Mouse (Mus musculus): ENCODE results near the gene Sptbn1. TPM values are rescaled to one million over a fixed set of nuclear protein-coding genes. Genes with fewer than 3 reads are reported as not detected.

Sptbn1 gene
- polyA plus RNA-seq, 1 experiment from 2014 or later, result 83.7 TPM

DNA sequence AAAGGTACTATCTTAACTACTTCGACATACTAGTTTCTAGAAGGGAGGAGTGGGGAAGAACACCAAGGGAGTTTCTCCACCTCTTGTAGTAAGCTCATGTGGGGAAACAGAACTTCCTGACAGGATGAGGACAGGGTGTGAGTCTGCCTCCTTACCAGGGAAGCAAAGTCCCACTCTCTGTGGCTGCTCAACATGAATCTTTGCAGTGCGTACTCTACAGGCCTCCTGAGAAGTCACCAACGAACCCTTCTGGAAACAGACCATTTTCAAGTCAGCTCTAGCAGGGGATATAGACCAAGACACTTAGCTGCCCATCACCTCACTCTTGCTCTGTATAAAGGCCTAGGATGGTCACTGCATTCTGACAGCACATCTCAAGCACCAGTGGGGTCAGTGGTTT, 36.6 kb downstream of the Sptbn1 start:
- Histone ChIP-seq H3K4me2 (replicated peaks) (no peak overlapping the region), H3K9me3 (no peaks in the 10 kb centered on the region), H3K4me1 (peaks cover 7% of the 10 kb centered on the region; the same call in 1 of the 2 replicates), H3K27me3 (no peaks in the 10 kb centered on the region), H3K9ac (no peak overlapping the region), H3K4me3 (no peak overlapping the region), H3K27ac (peak overlapping the region; percentile 41; the same call in 1 of the 2 replicates), H3K36me3 (peaks cover 5% of the 10 kb centered on the region; the same call in 1 of the 2 replicates)
- no peak for ATAC-seq (ENCODE audit: insufficient number of reproducible peaks, insufficient read depth, low FRiP score, low TSS enrichment)
- 82% methylated on average over 3 of the region's 3 CpGs for WGBS

DNA sequence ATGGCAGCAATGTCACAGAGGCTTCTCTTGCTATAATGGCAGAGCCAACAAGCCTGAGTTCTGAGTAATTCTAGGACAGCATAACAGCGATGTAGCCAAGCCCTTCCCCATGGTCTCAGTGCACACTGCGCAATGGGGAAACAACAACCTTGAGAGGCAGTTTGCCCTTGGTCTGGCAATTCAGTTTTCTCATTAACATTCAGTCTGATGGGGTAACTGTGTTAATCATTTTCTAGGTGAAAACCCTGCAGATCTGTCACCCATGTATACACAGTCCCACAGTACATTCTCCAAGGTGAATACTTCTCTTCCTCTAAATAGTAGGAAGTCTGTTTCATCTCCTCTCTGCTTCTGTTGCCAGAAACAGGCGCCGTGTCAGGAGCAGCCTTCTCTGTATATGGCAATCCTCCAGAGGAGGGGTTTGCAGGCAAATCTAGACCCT, 37.6 kb downstream of the Sptbn1 start:
- no peak overlapping the region for H3K4me2 ChIP-seq (replicated peaks)
- H3K27ac ChIP-seq, result no peak overlapping the region
- peaks cover 2% of the 10 kb centered on the region; the same call in 1 of the 2 replicates for H3K36me3 ChIP-seq
- H3K4me1 ChIP-seq, result peaks cover 7% of the 10 kb centered on the region; the same call in 1 of the 2 replicates
- H3K27me3 ChIP-seq, result no peaks in the 10 kb centered on the region
- H3K9ac ChIP-seq, result no peak overlapping the region
- no peaks in the 10 kb centered on the region for H3K9me3 ChIP-seq
- H3K4me3 ChIP-seq, result no peak overlapping the region
- no peak for ATAC-seq (ENCODE audit: insufficient number of reproducible peaks, insufficient read depth, low FRiP score, low TSS enrichment)
- 87% methylated on average over 4 of the region's 4 CpGs for WGBS

DNA sequence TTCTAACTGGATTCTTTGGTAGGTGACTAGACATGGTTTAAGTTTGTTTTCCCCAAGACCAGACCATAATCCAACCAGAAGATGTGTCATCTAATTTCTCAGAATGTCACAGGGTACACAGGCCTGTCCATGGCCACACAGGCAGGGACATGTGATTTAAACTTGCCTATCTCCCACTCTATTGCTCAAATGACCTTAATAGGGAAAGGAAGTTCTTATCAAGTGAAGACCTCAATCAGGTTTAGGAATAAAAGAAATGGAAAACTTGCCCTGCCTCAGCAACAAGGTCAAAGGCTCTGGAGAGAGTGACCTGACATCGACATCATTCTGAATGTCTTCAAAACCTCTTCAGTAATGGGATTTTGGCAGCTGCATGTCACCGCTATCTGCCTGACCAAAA, 41.2 kb downstream of the Sptbn1 start:
- no peak overlapping the region for H3K9ac ChIP-seq
- peaks cover 4% of the 10 kb centered on the region; the same call in 1 of the 2 replicates for H3K4me1 ChIP-seq
- 84% methylated on average over 2 of the region's 2 CpGs for WGBS
- H3K27ac ChIP-seq, result no peak overlapping the region
- no peaks in the 10 kb centered on the region for H3K9me3 ChIP-seq
- H3K27me3 ChIP-seq, result no peaks in the 10 kb centered on the region
- no peaks in the 10 kb centered on the region for H3K36me3 ChIP-seq
- H3K4me3 ChIP-seq, result no peak overlapping the region
- ATAC-seq (ENCODE audit: insufficient number of reproducible peaks, insufficient read depth, low FRiP score, low TSS enrichment), result no peak
- no peak overlapping the region for H3K4me2 ChIP-seq (replicated peaks)

DNA sequence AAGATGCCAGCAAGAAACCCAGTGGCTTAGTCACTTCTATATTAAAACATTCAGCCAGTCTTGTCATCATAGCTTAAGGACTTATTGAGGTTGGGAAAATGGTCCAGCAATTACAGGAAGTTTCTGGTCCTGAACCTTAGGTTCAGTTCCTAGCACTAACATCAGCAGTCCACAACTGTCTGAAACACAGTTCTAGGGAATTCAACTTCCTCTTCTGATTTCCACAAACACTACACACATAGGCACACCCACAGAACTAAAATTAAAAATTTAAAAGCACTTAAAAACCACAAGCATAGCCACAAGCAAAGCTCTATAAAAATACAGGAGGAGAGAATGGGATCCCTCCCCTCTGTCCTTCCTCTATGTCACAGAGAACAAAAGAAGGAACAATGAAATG, 43.4 kb downstream of the Sptbn1 start:
- Histone ChIP-seq H3K9ac (no peak overlapping the region), H3K27ac (no peak overlapping the region), H3K4me2 (replicated peaks) (no peak overlapping the region), H3K4me1 (no peaks in the 10 kb centered on the region), H3K27me3 (no peaks in the 10 kb centered on the region), H3K4me3 (no peak overlapping the region), H3K36me3 (no peaks in the 10 kb centered on the region), H3K9me3 (no peaks in the 10 kb centered on the region)
- ATAC-seq (ENCODE audit: insufficient number of reproducible peaks, insufficient read depth, low FRiP score, low TSS enrichment), result no peak

DNA sequence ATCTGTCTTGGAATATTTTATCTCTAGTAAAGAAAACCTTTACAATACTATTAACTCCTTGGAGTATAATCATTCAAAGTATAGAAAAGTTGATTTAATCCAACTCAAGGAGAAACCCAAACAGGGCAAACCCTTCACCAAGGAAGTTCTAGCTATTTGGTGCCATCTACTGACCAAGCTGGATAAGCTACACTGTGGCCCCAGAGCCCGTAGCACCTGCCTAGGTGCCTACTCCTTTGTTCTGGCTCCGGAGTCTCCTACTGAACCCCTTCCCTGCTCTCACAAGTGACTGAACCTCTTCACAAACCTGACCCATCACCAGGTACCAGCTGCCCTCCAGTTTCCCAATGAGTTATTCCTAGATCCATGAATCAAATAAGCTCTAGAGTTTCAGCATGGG, 45.3 kb downstream of the Sptbn1 start:
- no peak overlapping the region for H3K9ac ChIP-seq
- WGBS, result 33% methylated on average over 2 of the region's 2 CpGs
- no peaks in the 10 kb centered on the region; the same call in 1 of the 2 replicates for H3K36me3 ChIP-seq
- H3K4me1 ChIP-seq, result no peaks in the 10 kb centered on the region
- no peak overlapping the region for H3K27ac ChIP-seq
- no peak overlapping the region for H3K4me3 ChIP-seq
- no peak overlapping the region for H3K4me2 ChIP-seq (replicated peaks)
- H3K27me3 ChIP-seq, result no peaks in the 10 kb centered on the region
- 0 out of 2 replicates have a peak, but pooled peaks have one; percentile 41 for ATAC-seq (ENCODE audit: insufficient number of reproducible peaks, insufficient read depth, low FRiP score, low TSS enrichment)
- no peaks in the 10 kb centered on the region for H3K9me3 ChIP-seq

DNA sequence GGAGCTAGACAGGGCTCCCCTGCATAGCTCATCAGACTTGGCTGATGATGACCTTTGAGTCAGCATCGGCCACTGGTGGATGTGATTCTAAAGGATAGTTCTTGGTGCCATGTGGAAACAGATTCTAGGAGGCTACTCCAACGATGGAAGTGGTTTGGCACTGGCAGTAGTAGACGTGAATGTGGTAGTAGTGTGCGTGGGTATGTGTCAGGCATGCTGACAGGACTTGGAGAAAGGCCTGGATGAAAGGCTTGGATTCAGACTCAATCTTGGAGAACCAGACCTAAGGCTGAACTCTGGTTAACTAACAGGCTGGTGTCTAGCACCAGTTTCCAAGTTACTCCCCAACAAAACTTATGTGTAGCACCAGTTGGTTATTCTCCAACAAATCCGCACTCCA, 46.9 kb downstream of the Sptbn1 start:
- ATAC-seq (ENCODE audit: insufficient number of reproducible peaks, insufficient read depth, low FRiP score, low TSS enrichment), result no peak
- H3K9me3 ChIP-seq, result no peaks in the 10 kb centered on the region
- H3K4me1 ChIP-seq, result no peaks in the 10 kb centered on the region
- no peak overlapping the region for H3K9ac ChIP-seq
- no peaks in the 10 kb centered on the region for H3K27me3 ChIP-seq
- no peak overlapping the region for H3K4me3 ChIP-seq
- no peak overlapping the region for H3K4me2 ChIP-seq (replicated peaks)
- H3K36me3 ChIP-seq, result no peaks in the 10 kb centered on the region; the same call in 1 of the 2 replicates
- 87% methylated on average over 5 of the region's 5 CpGs for WGBS
- H3K27ac ChIP-seq, result no peak overlapping the region

DNA sequence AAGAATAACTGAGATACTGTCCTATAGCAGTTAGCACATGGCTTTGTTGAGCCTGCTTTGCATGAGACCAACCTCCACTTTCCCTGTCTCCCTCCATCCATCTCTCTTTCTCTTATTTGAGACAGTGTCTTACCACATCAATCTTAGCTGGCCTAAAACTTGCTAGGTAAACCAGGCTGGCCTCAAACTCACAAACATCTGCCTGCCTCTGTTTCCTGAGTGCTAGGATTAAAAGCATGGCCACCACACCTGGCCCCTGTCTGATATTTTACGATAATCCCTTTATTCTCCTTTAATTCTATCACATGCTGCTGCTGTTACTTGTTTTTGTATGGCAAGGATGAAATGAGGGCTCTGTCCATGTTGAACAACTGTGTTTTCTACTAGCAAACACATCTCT, 49.6 kb downstream of the Sptbn1 start:
- Histone ChIP-seq H3K4me3 (no peak overlapping the region), H3K4me1 (no peaks in the 10 kb centered on the region), H3K36me3 (no peaks in the 10 kb centered on the region; the same call in 1 of the 2 replicates), H3K4me2 (replicated peaks) (no peak overlapping the region), H3K9me3 (no peaks in the 10 kb centered on the region), H3K27ac (no peak overlapping the region), H3K9ac (no peak overlapping the region), H3K27me3 (no peaks in the 10 kb centered on the region)
- no peak for ATAC-seq (ENCODE audit: insufficient number of reproducible peaks, insufficient read depth, low FRiP score, low TSS enrichment)
- WGBS, result 90% methylated on average over 1 of the region's 1 CpGs

DNA sequence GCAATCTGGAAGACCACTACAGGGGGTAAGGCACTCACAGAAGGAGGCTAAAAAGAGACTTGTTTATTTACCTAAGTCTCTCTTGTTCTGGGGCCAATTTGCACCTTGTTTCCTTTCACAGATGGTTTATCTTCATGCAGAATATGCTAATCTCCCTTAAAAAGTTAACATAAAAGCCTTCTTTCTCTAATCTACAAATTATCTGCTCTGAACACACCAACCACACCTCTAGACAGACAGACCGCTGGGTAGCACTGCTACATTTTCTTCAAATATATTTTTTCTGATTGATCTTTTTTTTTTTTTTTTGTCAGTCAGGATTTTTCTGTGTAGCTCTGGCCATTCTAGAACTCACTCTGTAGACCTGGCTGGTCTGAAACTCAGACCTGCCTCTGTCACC, 50.5 kb downstream of the Sptbn1 start:
- WGBS, result 52% methylated on average over 1 of the region's 1 CpGs
- H3K27me3 ChIP-seq, result no peaks in the 10 kb centered on the region

DNA sequence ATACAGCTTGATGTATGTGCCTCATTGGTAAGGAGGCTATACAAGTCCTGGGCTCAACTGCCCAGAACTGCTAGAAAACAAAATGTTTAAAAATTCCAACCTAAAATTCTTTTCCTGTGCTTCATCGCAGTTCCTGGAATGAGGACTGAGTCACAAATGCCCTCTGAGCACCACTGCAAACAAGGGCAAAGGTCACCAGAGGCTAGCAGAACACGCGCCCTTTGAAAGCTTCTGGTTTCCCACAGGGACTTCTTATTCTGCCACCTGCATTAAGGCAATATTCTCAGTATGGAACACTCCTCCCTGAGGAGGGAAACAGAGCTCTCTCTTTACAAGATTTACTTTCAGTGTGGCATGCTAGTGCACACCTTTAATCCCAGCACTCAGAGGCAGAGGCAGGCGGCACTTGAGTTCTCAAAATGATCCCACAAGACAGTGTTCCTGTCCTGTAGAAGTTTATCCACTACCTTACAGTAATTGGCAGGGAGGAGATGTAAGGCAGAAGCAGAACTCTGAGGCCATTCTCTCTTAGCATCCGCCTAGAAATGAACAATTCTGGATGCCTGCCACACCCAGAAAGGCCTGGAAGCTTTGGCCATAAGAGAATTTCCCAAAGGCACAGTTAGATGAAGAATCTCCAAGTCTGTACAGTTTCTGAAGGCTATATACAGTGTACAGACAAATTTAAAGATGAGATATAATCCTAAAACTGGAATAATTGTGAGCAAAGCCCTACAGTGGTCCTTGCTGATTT, 56.1 kb downstream of the Sptbn1 start:
- Histone ChIP-seq H3K27ac (no peak overlapping the region), H3K36me3 (no peaks in the 10 kb centered on the region), H3K4me3 (no peak overlapping the region), H3K4me2 (replicated peaks) (no peak overlapping the region), H3K4me1 (no peaks in the 10 kb centered on the region; the same call in 1 of the 2 replicates), H3K27me3 (no peaks in the 10 kb centered on the region), H3K9me3 (no peaks in the 10 kb centered on the region), H3K9ac (no peak overlapping the region)
- WGBS, result 46% methylated on average over 5 of the region's 5 CpGs
- no peak for ATAC-seq (ENCODE audit: insufficient number of reproducible peaks, insufficient read depth, low FRiP score, low TSS enrichment)

More for the DNA sequence above, 50.5 kb downstream of the Sptbn1 start:
- Histone ChIP-seq H3K4me2 (replicated peaks) (no peak overlapping the region), H3K27ac (no peak overlapping the region), H3K36me3 (no peaks in the 10 kb centered on the region; the same call in 1 of the 2 replicates), H3K4me3 (no peak overlapping the region), H3K9me3 (no peaks in the 10 kb centered on the region), H3K4me1 (no peaks in the 10 kb centered on the region), H3K9ac (no peak overlapping the region)
- no peak for ATAC-seq (ENCODE audit: insufficient number of reproducible peaks, insufficient read depth, low FRiP score, low TSS enrichment)

DNA sequence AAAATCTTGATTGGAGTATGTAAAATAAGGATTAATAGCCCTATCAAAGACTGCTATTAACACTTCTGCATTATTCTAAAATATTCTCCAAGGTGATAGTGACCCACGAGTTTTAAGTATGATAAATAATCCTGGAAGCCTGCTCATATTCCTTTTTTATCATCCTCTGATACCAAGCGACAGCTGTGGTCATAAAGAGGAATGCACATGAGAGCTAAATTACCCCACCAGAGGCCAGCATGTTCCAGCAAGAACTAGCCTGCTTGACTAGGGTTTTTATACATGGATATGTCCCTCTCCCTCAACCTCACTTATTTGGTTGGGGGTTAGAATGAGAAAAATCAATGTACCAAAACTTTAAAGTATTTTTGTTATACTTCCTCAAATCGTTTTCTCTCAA, 56.8 kb downstream of the Sptbn1 start:
- no peak overlapping the region for H3K27ac ChIP-seq
- ATAC-seq (ENCODE audit: insufficient number of reproducible peaks, insufficient read depth, low FRiP score, low TSS enrichment), result no peak
- no peaks in the 10 kb centered on the region; the same call in 1 of the 2 replicates for H3K4me1 ChIP-seq
- no peak overlapping the region for H3K9ac ChIP-seq
- no peak overlapping the region for H3K4me3 ChIP-seq
- H3K36me3 ChIP-seq, result no peaks in the 10 kb centered on the region
- H3K4me2 ChIP-seq (replicated peaks), result no peak overlapping the region
- no peaks in the 10 kb centered on the region for H3K27me3 ChIP-seq
- 67% methylated on average over 3 of the region's 3 CpGs for WGBS
- H3K9me3 ChIP-seq, result no peaks in the 10 kb centered on the region

DNA sequence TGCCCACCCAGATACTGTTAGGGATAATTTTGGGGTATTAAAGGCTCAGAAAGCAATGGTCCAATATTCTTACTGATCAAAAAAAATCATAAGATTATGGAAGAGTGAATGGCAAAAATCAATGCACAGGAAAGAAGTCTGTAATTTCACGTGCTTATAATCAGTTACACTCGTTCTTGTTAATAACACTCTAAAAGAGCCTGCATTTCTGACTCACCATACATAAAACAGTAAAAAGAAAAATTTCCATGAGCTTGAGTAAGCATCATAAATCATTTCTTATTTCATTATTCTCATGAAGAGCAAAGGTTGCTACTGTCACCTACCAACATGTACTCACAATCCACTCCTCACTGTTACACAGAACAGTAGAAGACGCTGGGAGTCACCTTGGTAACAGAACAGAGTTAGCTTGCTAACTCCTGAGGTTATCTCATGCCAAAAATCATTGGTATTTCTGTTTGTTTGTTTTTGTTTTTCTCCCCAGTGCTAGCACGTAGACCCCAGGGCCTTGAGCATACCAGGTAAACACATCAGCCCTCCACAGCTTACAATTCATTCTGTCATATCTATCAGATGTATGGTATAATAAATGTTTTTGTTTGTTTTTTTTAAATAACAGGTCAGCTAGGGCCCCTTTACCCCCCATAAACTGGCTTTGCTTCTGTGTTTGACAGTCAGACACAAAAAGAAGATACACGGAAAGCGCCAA, 57.7 kb downstream of the Sptbn1 start:
- Histone ChIP-seq H3K36me3 (no peaks in the 10 kb centered on the region), H3K27me3 (no peaks in the 10 kb centered on the region), H3K4me1 (no peaks in the 10 kb centered on the region; the same call in 1 of the 2 replicates), H3K4me2 (replicated peaks) (no peak overlapping the region), H3K27ac (no peak overlapping the region), H3K9ac (no peak overlapping the region), H3K9me3 (no peaks in the 10 kb centered on the region), H3K4me3 (no peak overlapping the region)
- 86% methylated on average over 6 of the region's 6 CpGs for WGBS
- no peak for ATAC-seq (ENCODE audit: insufficient number of reproducible peaks, insufficient read depth, low FRiP score, low TSS enrichment)

DNA sequence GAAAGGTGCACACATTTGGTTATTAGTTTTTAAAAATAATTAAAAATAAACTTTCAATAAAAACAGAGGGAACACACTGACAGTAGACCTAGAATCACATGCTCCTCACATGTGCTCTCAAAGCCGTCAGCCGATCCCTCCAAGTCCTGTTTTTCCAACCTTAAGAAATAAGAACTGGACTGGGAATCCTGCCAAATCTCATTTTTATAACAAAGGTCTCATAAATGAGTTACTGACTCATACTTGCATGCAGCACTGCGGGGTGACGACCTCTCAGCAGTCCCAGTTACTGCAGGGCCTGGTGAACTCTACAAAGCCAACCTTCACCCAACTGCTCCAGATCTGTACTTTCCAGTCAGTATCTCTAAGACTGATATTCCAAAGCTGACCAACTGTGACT, 58.5 kb downstream of the Sptbn1 start:
- Histone ChIP-seq H3K9me3 (no peaks in the 10 kb centered on the region), H3K4me2 (replicated peaks) (no peak overlapping the region), H3K27ac (no peak overlapping the region), H3K4me3 (no peak overlapping the region), H3K36me3 (no peaks in the 10 kb centered on the region), H3K27me3 (no peaks in the 10 kb centered on the region), H3K4me1 (no peaks in the 10 kb centered on the region; the same call in 1 of the 2 replicates), H3K9ac (no peak overlapping the region)
- 58% methylated on average over 4 of the region's 4 CpGs for WGBS
- ATAC-seq (ENCODE audit: insufficient number of reproducible peaks, insufficient read depth, low FRiP score, low TSS enrichment), result no peak
